Mouse (Mus musculus) heart, postnatal 36 days (tissue): ENCODE results near the gene Dnajb4. TPM values are rescaled to one million over a fixed set of nuclear protein-coding genes. Genes with fewer than 3 reads are reported as not detected.
A peak's percentile ranks its signal among the peaks of the same experiment; 100 is the strongest.
"Not testable (repeated sequence)": the region's sequence is repeated elsewhere in the genome, so short reads cannot be mapped to it uniquely, and the experiment has no call there.

ENCODE experiments used
- DNase-seq, 2 experiments: peaks; one replicate each; pipeline ENCODE4 v3.0.0; 2021 to 2022
- intact Hi-C: fragments of 180-260 bp; cut with DNase I; formaldehyde crosslinking; loops from one replicate; pipeline ENCODE4 v1.15.1; 2025
- total RNA-seq, 2 experiments: library from RNA; stranded (reverse); gene quantifications; 2 replicates each; pipeline ENCODE4 v1.2.3; 2021

The Dnajb4 gene
- total RNA-seq, 2 experiments from 2014 or later, result 98.1 to 111 TPM

DNA sequence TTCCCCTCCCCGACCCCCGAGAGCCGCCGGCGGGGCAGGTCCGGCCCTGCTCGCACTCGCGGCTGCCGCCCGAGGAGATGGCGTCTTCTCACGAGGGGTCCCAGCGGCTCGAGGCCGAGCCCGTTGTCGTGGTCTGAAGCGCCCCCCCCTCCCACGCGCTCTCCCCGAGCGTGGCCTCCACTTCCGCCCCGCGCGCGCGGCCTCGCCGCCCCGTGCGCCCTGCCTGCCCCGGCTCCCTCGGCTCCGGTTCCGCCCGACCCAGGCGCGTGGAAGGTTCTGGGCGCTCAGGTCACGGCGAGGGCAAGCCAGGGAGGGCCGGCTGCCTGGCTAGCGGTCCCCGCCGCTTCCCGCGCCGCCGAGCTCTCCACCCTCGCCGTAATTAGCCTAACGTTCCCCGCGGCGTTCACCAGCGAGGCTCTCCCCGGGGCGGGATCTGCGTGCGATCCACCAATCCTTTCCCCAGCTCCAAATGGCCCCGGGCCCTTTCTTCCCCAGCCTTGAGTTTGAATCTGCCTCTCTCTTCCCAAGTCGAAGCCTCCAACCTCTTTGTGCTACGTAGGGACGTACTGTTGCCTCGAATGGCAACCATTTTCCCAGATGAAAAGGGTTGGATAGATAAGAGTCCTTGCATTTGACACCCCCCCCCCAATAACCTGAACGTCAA, 758 bp upstream of the Dnajb4 start:
- peak; percentile 67 to 80 for DNase-seq
- intact Hi-C loops, result loop anchor here (2.0 kb wide), 2 partner anchors 64 to 100 kb away; no protein-coding TSS in a partner anchor

DNA sequence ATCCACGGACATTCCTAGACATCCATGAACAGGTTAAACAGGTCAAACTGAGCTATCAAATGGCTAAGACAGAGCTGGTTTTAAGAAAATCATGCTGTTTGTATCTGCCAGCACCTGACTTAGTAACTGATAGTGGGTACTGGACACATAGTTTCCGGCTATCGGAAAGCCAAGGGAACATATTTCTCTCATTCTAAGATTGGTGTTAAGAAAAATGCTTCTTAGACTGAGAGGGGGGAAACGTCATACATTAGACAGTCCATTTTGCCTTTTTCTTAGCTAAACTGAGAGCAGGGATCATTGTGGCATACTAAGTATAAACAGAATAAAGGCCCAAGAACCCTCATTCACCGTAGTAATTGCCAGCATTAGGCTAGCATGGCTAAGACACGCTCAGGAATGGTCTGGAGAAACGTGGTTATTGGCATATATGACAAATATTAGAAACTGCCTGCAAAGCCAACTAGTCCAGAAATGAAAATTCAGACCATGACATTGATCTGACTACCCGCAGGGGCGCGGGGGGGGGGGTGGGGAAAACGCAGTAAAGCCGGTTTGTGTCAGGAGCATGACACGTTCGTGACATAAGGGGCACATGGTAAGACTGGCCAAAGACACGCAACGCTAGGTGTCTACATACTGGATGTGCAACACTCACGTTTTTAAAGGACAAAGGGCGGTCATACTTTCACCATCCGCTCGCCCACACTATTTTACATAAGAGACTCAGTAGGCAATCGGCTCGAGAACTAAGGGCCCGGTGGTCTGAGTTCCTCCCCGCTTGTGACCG, 730 bp downstream of the Dnajb4 start:
- no peak for DNase-seq

DNA sequence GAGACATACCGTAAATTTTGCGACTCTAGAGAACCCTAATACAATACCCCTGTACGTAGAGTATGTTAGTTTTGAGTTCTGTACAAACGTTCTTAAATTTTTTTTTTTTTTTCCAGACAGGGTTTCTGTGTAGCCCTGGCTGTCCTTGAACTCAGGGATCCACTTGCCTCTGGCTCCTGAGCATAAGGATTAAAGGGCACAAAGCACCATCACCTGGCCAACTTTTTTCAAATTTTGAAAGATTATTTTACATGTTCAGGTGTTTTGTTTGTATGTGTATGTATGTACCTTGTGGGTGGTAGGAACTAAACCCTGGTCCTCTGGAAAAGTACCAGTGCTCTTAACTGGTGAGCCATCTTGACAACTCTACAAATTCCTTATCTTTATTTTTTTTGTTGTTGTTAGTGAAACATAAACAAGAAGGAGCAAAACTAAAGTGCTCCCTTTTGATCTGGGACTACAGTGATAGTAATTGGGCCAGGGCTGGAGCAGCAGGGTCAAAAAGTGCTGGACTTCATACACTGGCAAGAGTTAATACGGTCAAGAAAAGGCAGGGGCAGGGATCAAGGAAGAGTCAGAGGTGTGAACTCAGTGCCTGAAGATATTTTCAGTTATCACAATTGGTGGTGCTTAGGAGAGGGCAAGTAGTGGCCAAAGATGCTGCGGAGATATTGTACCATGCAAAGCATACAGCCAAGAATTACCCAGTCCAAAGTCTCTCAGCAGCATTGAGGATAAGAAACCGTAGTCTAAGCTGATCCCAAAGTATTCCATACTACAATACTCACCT, 1.8 kb downstream of the Dnajb4 start:
- DNase-seq, result no peak
- intact Hi-C loops, result no loop called here

More for the DNA sequence above, 730 bp downstream of the Dnajb4 start:
- intact Hi-C loops, result loop anchor here (1.0 kb wide), 1 partner anchor 16 kb away; no protein-coding TSS in a partner anchor

DNA sequence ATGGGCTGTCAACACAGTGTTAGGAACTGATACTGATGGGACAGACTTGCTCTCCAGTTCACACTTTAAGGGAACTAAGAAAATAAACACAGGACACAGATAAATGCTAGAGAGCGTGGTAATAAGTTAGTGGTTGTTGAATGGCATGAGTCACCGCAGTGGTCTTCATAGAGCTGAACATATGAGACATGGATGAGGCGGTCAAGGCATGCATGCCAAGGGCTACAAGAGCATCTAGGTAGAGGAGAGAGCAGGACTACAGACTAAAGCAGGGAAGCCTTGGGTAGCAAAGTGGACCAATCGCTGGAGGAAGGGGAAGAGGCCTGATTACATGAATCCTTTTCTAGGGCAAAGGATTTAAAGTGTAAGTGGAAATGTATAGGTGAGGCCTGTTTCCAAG, 2.9 kb downstream of the Dnajb4 start:
- intact Hi-C loops, result no loop called here
- DNase-seq, result no peak

DNA sequence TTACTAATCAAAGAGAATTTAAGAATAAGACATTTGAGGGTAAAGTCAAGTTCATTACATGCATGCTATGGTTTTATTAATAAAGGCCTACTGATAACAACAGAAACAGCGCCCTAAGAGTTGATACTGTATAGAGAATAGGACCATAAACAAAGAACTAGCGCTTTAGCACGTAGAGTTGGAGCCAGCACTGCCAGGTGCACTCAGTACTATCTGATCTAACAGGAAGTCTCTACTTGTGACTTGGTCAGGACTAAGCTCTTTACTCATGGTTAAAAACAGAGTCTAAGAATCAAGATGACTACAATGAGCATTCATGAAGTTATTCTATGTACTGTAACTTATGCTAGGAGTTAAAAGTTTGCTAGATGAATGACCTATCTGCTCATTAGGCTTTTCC, 5.5 kb downstream of the Dnajb4 start:
- intact Hi-C loops, result no loop called here
- DNase-seq, result no peak

DNA sequence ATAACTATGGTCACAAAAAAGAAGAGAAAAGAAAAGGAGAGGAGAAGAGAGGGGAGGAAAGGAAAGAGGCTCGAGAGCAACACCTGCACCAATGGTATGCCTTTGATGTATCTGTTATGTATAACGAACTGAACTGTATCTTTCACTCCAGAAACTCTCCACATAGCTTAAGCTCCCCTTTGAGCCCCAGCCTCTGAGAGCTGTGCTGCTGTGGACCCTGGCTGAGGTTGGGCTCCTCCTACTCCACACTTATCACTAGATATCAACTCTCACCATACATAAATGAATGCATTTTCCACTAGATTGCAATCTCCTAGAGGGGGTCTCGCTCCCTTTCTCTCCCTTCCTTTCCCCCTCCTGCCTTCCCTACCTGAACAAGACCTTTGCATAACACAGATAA, 6.1 kb downstream of the Dnajb4 start:
- intact Hi-C loops, result no loop called here
- no peak for DNase-seq

DNA sequence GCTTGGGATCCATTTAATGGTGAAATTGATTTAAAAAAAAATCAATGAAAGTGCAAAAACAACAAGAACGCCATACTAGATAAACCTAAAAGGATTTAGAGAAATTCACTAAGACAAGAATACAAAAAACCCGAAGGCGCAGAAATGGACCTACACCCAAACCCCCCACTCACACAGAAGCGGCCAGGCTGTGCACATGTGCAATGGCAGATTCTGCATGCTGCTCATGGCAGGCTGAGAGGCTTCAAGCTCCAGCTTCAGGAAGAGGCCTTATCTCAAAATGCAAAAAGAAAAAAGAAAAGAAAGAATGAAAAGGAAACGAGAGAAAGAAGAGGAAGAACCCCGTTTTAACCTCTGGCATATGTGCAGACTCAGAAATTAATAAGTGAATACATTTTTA, 6.7 kb downstream of the Dnajb4 start:
- intact Hi-C loops, result no loop called here
- no peak for DNase-seq

DNA sequence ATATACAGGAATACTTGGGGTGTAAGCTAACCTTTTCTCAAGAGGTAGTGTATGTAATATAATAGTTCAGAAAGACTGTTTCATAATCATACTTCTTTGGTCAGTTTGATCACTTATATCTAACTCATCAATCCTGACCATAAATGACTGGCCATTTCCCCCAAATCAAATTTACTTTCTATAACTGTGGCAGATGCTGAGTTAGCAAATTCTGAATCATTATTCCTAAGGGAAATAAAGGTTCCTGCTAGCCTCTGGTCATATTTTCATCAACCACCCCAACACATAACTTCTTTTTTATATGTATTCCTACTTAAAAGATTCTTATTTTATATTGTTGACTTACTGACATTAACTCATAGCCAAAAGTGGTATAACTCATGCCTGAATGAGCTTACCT, 7.2 kb downstream of the Dnajb4 start:
- intact Hi-C loops, result no loop called here
- no peak for DNase-seq

DNA sequence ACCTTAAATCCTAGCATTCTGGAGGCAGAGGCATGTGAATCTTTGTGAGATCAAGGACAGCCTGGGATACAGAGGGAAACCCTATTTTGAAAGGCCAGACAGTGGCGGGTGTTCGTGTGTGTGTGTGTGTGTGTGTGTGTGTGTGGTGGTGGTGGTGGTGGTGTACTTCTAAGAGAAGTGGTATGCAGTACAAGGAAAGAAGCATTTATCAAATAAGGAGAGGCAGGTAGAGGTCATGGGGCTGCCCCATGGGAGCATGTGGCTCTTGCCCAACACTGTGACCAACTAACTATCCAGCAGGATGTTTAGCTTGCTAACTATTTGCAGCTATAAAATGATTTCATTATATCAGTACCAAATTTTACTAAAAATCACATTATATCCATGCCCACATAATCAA, 8.5 kb downstream of the Dnajb4 start:
- intact Hi-C loops, result no loop called here
- no peak for DNase-seq

DNA sequence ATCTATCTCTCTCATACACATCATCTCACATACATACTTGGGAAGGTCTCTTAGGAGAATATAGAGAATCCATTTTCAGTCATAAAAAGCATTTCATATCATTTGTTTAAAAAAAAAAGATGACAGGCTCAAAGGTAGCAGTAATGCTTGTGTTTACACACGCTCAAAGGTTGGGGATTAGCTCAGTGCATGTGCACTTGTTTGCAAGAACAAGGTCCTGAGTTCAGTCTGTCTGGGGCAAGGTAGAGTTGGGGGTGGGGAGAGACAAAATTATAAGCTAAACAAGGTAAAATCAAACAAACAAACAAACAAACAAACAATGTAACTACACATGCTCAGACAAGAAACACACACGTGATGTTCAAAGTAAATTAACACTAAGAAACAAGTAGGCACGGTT, 8.9 kb downstream of the Dnajb4 start:
- intact Hi-C loops, result no loop called here

DNA sequence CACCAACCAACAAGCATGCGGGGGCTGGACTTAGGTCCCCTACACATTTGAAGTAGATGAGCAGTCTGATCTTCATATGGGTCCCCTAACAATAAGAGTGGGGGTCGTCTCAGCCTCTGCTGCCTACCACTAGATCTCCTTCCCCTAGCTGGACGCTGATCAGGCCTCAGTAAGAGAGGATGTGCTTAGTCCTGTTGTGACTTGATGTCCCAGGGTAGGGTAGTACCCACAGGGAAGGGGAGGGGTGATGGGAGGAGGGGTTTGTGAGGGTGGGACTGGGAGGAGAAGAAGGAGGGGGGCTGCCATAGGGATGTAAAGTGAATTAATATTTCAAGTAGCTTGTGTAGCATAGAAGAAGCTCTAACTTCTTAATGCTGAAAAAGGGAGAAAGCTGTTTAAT, 11.0 kb downstream of the Dnajb4 start:
- intact Hi-C loops, result no loop called here
- no peak for DNase-seq

More for the DNA sequence above, 8.9 kb downstream of the Dnajb4 start:
- DNase-seq, result no peak

DNA sequence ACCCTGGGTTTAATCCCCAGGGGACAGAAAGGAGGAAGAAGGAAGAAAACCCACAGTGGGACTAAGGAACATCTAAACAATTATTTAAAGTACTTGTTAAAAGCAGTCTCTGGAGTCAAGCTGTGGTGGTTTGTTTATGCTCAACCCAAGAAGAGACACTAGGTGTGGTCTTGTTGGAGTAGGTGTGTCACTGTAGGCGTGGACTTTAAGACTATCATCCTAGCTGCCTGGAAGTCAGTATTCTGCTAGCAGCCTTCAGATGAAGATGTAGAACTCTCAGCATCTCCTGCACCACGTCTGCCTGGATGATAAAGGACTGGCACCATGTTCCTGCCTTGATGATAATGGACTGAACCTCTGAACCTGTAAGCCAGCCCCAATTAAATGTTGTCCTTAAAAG, 12.9 kb downstream of the Dnajb4 start:
- intact Hi-C loops, DNase-seq: not testable (repeated sequence)

DNA sequence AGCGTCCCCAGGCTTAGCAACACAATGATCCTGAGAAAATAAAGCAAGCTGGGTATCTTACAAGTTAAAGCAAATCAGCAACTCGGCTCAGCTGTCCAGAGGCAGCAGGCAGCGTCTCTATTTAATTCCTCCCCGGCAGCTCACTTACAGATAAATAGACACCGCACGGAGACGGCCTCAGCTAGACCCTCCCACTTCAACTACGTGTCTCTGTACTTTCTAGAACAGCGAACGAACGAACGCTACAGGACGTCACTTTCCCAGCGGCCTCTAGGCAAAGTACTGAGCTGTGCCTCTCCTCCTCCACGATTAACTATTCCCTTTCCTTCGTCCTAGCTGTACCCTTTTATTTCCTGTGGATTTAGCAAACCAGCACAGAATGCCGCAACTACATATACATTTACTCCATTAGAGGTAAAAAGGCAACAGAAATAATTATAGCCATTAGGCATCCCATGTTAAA, 16.4 kb downstream of the Dnajb4 start:
- intact Hi-C loops, result loop anchor here (1.0 to 2.0 kb wide), 2 partner anchors 16 to 27 kb away; partner anchors contain the start of gene Gipc2
- DNase-seq, result peak; percentile 86 to 87

DNA sequence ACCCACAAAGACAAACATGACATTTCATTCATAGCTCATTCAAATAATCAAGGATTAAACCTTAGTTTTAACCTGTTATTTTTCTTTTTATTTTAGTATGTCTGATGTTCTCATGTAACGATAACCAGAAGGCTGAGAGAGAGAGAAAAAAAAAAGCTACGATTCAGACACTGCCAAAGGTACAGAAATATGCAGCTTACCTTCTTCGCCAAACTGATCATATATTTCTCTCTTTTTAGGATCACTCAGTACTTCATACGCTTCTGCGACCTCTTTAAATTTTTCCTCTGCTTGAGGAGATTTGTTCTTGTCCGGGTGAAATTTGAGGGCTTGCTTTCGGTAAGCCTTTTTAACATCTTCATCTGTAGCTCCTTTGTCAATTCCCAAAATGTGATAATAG, 16.9 kb downstream of the Dnajb4 start:
- no peak for DNase-seq
- intact Hi-C loops, result loop anchor here (1.0 to 2.0 kb wide), 2 partner anchors 16 to 26 kb away; partner anchors contain the start of gene Gipc2

DNA sequence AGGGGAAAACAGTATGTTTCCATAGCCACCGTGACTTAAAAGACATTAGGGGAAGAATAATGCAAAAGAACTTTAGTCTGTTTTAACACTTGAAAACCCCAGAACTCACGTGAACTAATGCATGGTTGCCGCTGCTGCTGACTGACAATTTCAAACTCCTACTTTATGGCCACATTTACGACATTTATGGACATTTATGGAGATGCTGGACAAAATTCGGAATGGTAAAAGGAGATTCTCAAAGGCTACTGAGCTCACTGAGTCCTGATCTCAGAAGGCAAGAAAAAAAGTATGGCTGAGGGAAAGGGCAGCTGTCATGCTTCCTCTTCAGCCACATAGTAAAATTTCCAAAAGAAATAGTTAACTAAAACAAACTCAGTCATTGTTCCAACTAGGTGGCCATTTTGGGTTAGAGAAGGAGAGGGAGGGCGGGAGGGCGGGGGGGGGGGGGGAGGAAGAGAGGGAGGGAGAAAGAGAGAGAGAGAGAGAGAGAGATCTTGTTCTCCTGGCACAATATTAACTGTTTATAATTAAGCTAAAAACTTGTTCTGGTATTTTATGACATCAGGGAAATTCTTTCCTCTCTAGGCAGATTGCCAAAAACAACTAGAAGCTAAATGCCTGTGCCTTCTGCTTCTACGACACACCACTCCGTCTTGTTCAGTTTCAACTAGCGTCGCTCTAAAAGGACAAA, 17.7 kb downstream of the Dnajb4 start:
- intact Hi-C loops, result loop anchor here (1.0 to 2.0 kb wide), 2 partner anchors 26 to 77 kb away; partner anchors contain the start of gene Gipc2
- DNase-seq, result peak in 1 of 2 experiments; percentile 26

DNA sequence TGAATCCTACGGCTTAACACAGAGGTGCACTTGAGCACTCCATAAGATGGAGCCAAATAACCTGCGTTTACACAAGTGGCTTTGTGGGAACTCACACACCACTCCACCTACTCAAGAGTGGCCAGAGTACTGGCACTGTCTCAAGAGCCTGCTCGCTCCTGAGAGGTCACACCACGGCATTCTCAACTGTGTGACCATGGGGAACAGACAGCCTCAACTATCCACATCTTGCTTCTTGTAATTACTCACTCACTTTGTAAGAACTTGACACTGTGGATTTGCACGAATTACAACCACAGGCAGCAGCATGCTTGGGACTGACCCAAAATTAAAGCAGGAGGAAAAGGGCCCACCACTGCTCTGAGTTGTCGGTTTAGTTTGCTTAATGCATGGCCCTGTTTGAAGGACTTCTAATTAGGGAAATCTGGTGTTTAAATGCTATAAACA, 18.3 kb downstream of the Dnajb4 start:
- intact Hi-C loops, result loop anchor here (1.0 to 2.0 kb wide), 3 partner anchors 25 to 77 kb away; partner anchors contain the start of gene Gipc2
- peak; percentile 51 to 59 for DNase-seq

DNA sequence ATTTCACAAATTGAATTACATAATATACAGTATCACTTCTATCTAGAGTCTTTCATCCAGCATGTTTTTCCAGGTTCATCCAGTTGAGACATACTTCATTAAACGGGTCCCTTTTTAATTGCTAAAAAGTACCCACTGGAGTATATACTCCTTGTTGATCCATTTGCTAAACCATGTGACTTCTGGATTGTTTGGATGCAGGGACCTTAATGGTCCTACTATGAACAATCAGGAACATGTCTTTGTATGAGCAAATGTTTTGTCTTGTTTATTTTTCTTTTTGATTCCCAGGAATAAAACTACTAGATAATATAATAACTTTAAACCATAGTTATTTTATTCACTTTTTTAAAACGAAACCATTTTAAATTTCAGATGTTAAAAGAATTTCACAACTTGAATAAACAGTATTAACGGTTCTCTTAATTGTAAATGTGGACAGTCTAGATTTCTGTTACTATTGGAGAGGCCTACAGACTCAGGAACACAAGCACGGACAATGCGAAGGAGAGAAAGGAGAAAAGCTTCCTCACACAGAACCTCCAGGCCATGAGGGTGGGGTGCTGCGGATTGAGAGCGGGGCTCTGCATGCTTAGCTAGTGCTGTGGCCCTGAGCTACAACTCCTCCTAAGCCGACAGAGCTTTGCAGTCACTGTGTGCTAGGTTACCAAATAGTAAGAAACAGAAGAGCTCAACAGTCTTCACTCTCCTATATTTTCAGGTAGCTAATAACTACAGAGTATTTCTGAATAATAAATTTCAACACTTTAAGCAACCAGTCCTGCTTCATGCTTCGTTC, 19.2 kb downstream of the Dnajb4 start:
- intact Hi-C loops, result loop anchor here (2.0 kb wide), 1 partner anchor 46 kb away; no protein-coding TSS in a partner anchor
- DNase-seq, result no peak

DNA sequence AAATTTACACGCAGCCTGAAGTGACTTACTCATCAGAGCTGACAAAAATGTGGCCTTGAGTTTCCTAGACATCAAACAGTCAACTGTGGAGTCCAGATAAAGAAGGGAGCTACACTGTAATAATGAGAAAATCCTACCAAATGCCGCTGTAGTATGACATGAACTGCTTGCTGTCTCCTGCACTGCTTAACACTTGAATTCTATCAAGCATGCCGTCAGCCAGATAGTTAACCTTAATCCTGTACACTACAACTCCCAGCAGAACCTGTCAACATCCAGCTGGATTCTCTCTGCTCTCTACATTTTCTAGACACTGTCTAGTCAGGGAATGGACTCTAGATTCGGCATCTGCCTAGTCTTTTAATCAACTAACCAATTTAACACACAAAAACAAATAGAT, 20.8 kb downstream of the Dnajb4 start:
- intact Hi-C loops, result no loop called here
- no peak for DNase-seq

DNA sequence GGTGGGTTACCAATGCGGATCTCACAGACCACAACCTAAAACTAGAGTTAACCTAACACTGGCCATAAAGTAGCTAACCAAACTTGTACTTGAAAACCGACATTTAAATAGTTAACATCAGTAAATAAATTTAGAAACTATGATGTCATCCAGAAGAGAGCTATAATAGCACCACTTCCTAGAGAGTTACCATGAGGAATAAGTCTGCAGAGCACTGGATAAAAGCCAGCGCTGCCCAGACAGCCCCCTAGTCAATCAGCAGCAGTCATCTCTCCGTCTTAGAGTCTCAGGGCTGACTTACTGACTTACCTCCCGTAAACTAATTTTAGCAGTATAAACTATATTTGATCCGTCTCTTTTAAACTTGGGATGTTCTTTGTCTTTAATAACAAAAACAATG, 24.0 kb downstream of the Dnajb4 start:
- intact Hi-C loops, result no loop called here
- DNase-seq, result no peak
